Mouse (Mus musculus) urinary bladder, postnatal 25 days (tissue): ENCODE results near the gene Snx29.

Source experiments
- DNase-seq: peaks from one replicate; pipeline ENCODE4 v3.0.0; 2022; ENCODE audit warnings: low spot score

Snx29 gene

GRCm38 (mm10) chr16:11783337-11783736 is 460.6 kb downstream of the Snx29 start:
- DNase-seq = no peak

- no peak for DNase-seq
These were observed 461.6 kb downstream of the Snx29 start for GRCm38 (mm10) chr16:11784354-11784753.

GRCm38 (mm10) chr16:11785806-11786205 is 463.1 kb downstream of the Snx29 start:
- no peak for DNase-seq

- no peak for DNase-seq
These were observed 467.8 kb downstream of the Snx29 start for GRCm38 (mm10) chr16:11790476-11790875.

GRCm38 (mm10) chr16:11793391-11793790 is 470.7 kb downstream of the Snx29 start:
- no peak for DNase-seq

- no peak for DNase-seq
These were observed 471.9 kb downstream of the Snx29 start for GRCm38 (mm10) chr16:11794628-11795027.

- DNase-seq = no peak
These were observed 473.2 kb downstream of the Snx29 start for GRCm38 (mm10) chr16:11795758-11796460.

- no peak for DNase-seq
These were observed 479.3 kb downstream of the Snx29 start for GRCm38 (mm10) chr16:11801960-11802539.
